Mouse (Mus musculus) thymus, adult 2 months (tissue): ENCODE data around the gene Dstn.

Experiments
- CTCF ChIP-seq: fragments of 200-500 bp; IDR thresholded peaks from 2 replicates; pipeline ENCODE4 v1.5.1; 2012; ENCODE audit warnings: mild to moderate bottlenecking, control low read depth, low read length, moderate library complexity, borderline replicate concordance; ENCODE audit not compliant: control insufficient read depth, poor library complexity, insufficient read depth; ENCODE audit errors: extremely low read depth
- POLR2A ChIP-seq: fragments of 200-500 bp; IDR thresholded peaks from 2 replicates; pipeline ENCODE4 v1.6.1; 2012; ENCODE audit warnings: mild to moderate bottlenecking, low read length, control low read depth, moderate library complexity; ENCODE audit not compliant: control insufficient read depth, poor library complexity, insufficient read depth; ENCODE audit errors: extremely low read depth

DNA sequence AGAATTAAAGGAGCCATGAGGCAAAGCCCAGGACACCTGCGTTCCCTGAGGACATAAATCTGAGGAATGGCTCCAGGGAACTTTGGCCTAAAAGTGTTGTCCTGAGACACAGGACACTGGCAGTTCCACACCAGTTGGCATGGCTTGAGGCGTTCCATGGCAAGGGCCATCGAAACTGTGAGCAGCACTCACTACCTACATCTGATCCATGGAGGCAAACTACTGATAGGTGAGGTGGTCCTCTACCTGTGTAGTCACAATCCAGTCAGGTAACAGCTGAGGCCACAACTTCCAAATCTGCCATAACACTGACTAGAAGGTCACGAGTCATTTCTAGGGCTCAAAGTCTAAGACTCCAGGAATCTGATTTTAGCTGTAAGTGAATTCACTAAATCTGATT, 40.6 kb downstream of the Dstn start:
- TF ChIP-seq POLR2A (no peak), CTCF (no peak)
